Mouse (Mus musculus): ENCODE data around the gene Zfp618.

- TF ChIP-seq POLR2A (IDR thresholded peaks at IDR 0.05; ENCODE audit: control insufficient read depth, low read depth, low read length), result no peak
- TF ChIP-seq CTCF (IDR thresholded peaks at IDR 0.05; ENCODE audit: control insufficient read depth, insufficient read depth, insufficient replicate concordance, low read depth, low read length), result no peak
Measured at GRCm38 (mm10) chr4:62997606-62998005, 32.2 kb downstream of the Zfp618 start.

Measured in testis, adult 2 months (tissue).